Mouse (Mus musculus): ENCODE measurements around the gene Kcnk13. TPM values are rescaled to one million over a fixed set of nuclear protein-coding genes. Genes with fewer than 3 reads are reported as not detected.

Kcnk13 gene
- total RNA-seq, 2 experiments from 2014 or later = 6.2 to 6.9 TPM

DNA sequence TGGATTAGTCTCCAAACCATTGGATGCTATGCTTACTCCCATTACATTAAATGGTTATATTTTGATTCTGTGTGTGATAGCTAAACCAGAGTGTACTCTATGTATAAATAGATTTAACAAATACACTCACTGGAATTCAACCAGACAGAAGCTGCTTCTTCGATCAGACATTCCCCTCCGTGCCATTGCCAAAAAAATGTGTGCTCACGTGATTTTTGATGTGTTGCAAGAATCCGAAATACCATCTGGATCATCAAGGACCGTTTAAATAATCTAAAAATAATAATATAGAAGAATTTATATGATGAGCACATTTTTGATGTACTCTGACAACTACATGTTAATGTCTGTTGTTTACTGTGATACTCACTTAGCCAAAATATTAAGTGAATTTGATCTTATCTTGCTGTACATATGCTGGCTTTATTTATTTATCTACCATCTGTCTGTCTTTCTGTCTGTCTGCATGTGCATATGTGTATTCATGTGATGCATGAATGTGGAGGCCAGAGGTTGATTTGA is 74.5 kb downstream of the Kcnk13 start:
- TF ChIP-seq CTCF (conservative IDR thresholded peaks at IDR 0.05) = no peak
- peak; percentile 24 to 32 for DNase-seq (ENCODE audit: low spot score in 2 of 2)
- Histone ChIP-seq H3K4me3 (no peak overlapping the region), H3K27ac (peak overlapping the region; percentile 61; the same call in 1 of the 2 replicates)

DNA sequence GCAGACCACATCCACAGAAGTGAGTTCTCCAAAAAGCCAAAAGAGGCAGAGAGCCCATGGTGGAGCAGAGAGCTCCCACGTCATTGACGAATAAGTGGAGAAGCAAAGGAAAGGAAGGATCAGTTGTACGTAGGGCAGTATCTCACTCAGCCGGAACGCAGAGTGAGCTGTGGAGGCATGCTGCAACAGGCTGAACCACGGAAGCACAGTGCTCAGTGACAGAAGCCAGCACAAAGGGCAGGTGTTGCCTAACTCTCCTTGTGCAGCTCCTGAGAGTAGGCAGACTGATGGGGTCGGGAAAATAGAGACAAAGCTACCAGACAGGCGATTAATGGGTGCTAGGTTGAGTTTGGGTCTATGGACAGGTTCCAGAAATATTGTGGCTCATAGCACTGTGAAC is 77.8 kb downstream of the Kcnk13 start:
- H3K4me3 ChIP-seq = no peak overlapping the region
- H3K27ac ChIP-seq = no peak overlapping the region
- TF ChIP-seq CTCF (conservative IDR thresholded peaks at IDR 0.05) = no peak
- no peak for DNase-seq (ENCODE audit: low spot score in 2 of 2)

DNA sequence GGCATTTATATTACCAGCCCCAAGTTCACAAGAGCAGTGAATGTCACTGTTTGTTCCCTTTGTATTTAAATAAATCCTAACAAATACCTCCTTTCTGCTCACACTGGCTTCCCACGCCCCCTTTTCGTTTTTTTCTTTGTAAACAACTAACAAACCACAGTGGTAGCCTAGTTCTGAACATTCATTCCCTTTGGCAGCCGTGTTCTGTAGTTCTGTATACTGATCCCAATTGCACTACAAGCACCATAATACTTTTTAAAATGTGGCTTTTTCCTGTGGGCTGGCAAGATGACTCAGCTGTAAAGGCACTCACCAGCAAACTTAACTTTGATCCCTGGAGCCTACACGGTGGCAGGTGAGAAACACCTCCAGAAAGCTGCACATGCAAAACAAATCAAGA is 80.4 kb downstream of the Kcnk13 start:
- Histone ChIP-seq H3K27ac (peak overlapping the region; percentile 69), H3K4me3 (no peak overlapping the region)
- DNase-seq (ENCODE audit: low spot score in 2 of 2) = no peak
- TF ChIP-seq CTCF (conservative IDR thresholded peaks at IDR 0.05) = no peak

DNA sequence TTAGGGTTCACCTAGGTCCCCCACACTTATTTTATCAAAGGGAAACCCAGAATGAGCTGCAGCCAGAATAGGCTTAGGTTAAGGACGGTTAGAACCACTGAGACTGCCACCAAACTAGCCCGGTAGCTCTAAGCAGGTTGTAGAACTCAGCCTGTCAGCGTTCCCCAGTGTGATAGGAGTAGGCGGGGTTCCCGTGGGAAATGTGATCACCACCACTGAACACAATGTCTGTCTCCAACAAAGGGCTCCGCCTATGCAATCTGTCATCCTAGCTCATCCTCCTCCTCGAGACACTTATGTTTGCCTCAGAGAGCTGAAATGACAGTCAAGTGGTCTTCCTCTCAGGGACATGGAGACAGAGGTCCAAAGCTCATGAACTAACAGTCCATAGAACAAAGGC is 86.3 kb downstream of the Kcnk13 start:
- Histone ChIP-seq H3K27ac (no peak overlapping the region), H3K4me3 (no peak overlapping the region)
- DNase-seq (ENCODE audit: low spot score in 2 of 2) = peak in 1 of 2 experiments; percentile 26
- no peak for TF ChIP-seq CTCF (conservative IDR thresholded peaks at IDR 0.05)

DNA sequence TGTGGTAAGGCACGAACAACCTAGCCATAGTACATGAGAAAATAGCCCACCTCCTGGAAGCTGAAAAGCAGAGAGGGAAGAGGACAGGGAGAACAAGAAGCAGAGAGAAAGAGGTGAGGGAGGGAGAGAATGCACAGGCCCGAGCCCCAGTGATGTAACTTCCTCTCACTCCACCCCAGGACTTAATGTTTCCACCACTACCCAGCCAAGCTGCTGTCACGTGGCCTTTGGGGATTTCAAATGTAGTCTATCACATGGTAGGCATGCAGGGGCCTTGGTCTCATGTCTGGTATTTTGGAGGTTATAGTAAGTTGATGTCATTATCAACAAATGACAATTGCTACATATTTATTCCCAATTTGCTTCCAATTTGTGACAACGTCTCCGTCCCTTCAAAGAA is 89.3 kb downstream of the Kcnk13 start:
- Histone ChIP-seq H3K27ac (no peak overlapping the region), H3K4me3 (no peak overlapping the region)
- no peak for DNase-seq (ENCODE audit: low spot score in 2 of 2)
- TF ChIP-seq CTCF (conservative IDR thresholded peaks at IDR 0.05) = no peak

DNA sequence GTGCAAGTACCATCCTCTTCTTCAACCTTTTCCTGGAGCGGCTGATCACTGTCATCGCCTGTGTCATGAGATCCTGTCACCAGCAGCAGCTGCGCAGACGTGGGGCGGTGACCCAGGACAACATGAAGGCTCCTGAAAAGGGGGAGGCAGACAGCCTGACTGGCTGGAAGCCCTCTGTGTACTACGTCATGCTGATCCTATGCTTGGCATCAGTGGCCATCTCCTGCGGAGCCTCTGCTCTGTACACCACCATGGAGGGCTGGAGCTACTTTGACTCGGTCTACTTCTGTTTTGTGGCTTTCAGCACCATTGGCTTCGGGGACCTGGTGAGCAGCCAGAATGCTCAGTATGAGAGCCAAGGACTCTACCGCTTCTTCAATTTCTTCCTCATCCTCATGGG is 96.8 kb downstream of the Kcnk13 start:
- TF ChIP-seq CTCF (conservative IDR thresholded peaks at IDR 0.05) = no peak
- no peak overlapping the region for H3K4me3 ChIP-seq
- no peak for DNase-seq (ENCODE audit: low spot score in 2 of 2)
- no peak overlapping the region for H3K27ac ChIP-seq

DNA sequence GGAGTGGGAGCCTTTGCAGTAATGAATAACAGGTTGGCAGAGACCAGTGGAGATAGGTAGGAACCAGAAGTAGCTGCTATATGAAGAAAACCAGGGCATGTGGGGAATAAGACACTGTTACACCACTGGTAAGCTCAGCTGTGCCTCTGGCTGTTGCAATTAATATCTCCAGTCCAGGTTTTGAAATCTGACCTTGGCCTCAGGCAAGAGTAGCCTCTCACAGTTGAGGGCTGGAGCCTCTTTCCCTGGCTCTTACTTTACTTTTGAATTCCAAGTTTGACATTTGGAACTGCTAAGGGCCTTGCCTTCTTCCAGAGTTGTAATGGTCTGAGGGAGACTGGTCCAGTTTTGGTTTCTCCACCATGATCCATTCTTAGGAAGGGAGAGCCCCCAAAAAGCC is 97.5 kb downstream of the Kcnk13 start:
- Histone ChIP-seq H3K27ac (no peak overlapping the region), H3K4me3 (no peak overlapping the region)
- no peak for DNase-seq (ENCODE audit: low spot score in 2 of 2)
- TF ChIP-seq CTCF (conservative IDR thresholded peaks at IDR 0.05) = no peak

DNA sequence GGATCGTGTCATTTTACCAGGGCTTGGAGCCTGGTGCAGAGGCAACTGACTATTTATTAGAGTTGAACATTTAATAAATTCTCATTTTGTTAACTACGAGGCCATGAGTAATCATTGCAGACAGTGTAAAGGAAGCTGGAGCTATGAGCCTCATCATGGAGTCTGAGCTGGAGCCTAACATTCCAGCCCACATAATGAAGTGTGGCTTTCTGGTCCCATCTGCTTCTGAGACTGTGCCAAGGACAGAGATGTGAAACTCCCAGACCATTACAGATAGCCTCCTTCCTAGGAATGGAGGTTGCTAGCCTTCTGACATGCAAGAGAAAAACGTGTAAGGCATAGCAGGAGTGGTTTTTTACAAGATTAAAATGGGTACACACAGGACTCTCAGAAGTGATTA is 98.3 kb downstream of the Kcnk13 start:
- TF ChIP-seq CTCF (conservative IDR thresholded peaks at IDR 0.05) = no peak
- peak overlapping the region; percentile 39; the same call in 1 of the 2 replicates for H3K27ac ChIP-seq
- no peak for DNase-seq (ENCODE audit: low spot score in 2 of 2)
- no peak overlapping the region for H3K4me3 ChIP-seq

DNA sequence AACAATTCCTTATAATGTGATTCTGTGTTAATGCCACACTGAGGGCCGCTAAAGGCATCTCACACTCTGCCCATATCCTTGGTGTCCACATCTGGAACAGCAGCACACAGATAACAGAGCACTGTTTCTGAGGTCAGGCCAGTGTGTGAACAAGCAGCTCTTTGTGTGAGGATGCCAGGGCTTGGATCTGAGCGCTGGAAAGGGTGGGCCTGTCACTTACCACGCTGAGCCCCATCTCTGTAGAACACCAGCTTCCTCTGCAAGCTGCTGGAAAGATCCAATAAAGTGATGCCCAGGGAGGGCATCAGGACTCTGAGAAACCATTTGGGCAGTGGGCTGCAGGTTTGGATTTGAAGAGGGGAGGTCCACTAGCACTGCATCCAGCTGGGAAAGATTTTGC is 100.8 kb downstream of the Kcnk13 start:
- Histone ChIP-seq H3K4me3 (no peak overlapping the region), H3K27ac (peak overlapping the region; percentile 78)
- peak in 1 of 2 experiments; percentile 57 for DNase-seq (ENCODE audit: low spot score in 2 of 2)
- no peak for TF ChIP-seq CTCF (conservative IDR thresholded peaks at IDR 0.05)

DNA sequence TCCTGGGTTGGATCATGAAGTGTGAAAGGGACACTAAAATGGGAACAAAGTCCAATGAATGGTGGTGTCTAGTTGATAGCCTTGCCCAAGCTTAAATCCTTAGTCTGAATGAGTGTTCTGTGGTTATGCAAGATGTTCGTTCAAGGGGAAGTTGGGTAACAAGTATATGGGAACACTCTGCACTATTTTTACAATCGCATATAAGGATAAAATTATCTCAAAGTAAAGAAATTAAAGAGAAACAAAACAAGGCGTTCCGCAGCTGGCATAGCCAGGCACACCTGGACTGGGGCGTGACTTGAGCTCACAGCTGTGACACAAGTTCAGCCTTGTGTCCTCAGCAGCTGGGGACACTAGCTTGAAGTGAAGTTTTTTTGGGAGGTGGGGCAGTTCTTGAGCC is 103.2 kb downstream of the Kcnk13 start:
- no peak overlapping the region for H3K27ac ChIP-seq
- H3K4me3 ChIP-seq = no peak overlapping the region
- TF ChIP-seq CTCF (conservative IDR thresholded peaks at IDR 0.05) = no peak
- no peak for DNase-seq (ENCODE audit: low spot score in 2 of 2)

DNA sequence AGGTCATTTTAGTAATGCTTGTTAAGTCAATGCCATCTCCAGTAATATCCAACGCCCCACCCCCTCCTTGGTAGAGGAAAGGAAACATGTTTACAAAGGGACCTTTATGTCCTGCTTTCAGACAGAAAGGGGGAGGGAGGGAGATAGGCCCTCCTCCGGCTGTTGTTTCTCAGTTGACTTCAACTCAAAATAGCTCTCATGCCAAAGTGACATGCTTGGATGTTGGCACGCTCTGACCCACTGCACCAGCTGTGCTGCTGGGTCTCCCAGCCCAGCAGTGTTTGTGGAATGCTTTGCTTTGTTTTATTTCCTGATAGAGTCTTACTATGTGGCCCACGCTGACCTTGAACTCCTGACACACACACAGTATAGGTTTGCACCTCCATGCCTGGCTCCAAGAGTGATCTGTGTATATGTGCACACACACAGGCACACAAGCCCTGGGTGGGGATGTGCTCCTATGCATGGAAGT is 108.9 kb downstream of the Kcnk13 start:
- no peak overlapping the region for H3K4me3 ChIP-seq
- peak in 1 of 2 experiments; percentile 51 for DNase-seq (ENCODE audit: low spot score in 2 of 2)
- no peak for TF ChIP-seq CTCF (conservative IDR thresholded peaks at IDR 0.05)
- peak overlapping the region; percentile 59; the same call in 1 of the 2 replicates for H3K27ac ChIP-seq

DNA sequence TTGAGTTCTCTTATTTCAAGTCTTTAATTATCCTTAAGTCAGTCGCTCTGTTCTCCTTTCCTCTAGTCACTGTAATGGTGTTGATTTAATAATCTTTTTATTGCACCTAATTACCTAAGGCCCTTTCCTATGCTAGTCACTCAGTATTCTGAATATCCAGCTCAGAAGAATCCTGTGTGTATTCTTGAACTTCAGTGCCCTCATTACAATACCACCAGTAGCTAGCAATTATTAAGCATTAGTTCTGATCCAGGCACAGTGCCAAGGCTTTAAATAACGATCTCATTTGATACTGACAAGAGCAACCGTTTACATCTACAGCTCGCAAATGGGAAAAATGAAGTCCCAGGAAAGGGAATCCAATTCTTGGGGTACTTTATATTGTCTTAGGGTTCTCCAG is 111.4 kb downstream of the Kcnk13 start:
- no peak for TF ChIP-seq CTCF (conservative IDR thresholded peaks at IDR 0.05)
- Histone ChIP-seq H3K4me3 (no peak overlapping the region), H3K27ac (no peak overlapping the region)
- no peak for DNase-seq (ENCODE audit: low spot score in 2 of 2)

DNA sequence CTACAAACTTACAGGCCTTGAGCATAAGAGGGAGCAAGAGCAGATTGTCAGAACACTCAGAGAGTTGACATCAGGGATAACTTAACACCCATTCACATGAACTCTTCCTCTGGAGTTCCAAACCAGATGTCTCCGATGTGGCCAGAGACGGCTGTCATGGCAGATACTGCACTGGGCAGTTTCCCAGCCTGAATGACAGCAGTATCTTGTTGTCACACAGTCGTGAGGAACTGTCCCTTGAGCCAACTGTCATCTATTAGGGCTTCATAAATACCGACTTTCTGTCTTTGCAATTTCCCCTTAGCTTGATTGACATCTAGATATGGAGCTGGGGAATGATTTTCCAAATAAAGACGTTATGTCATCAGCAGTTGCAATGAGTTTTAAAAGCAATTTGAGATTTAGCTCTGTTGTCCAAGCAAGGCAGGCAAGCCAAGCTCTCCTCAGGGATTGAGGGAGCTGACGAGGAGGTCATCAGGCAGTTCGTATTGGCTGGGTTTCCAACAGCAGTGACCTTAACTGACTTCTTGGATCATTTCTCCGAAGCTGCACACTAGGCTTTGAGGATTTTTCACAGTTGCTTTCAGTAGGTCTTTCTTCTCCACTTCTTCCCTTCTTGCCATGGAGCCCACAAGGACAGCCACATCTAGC is 115.5 kb downstream of the Kcnk13 start:
- DNase-seq (ENCODE audit: low spot score in 2 of 2) = no peak
- TF ChIP-seq CTCF (conservative IDR thresholded peaks at IDR 0.05) = no peak
- no peak overlapping the region for H3K27ac ChIP-seq
- no peak overlapping the region for H3K4me3 ChIP-seq

DNA sequence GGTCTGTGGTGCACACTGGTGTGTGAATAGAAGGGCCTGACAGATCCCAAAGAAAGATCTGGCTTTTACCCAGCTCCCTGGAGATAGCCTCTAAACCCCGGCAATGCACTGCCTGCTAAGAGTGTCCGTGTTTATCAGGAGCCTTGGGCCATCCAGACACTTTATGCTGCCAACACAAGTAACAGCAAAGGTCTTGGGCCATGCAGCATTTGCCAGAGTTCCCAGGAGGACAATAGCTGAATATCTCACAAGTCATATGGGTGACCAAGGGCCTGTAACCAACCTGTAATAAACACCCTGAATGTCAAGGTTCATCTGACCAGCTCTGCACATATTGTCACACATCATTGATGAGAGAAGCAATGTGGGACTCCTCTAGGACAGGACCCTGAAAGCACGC is 123.7 kb downstream of the Kcnk13 start:
- no peak overlapping the region for H3K27ac ChIP-seq
- no peak for TF ChIP-seq CTCF (conservative IDR thresholded peaks at IDR 0.05)
- no peak for DNase-seq (ENCODE audit: low spot score in 2 of 2)
- no peak overlapping the region for H3K4me3 ChIP-seq

All from layer of hippocampus, adult 2 months (tissue).